Mouse (Mus musculus): ENCODE results near the gene Slc25a44. TPM values are rescaled to one million over a fixed set of nuclear protein-coding genes. Genes with fewer than 3 reads are reported as not detected.

The Slc25a44 gene
- polyA plus RNA-seq, 1 experiment from 2014 or later = 31.1 TPM

DNA sequence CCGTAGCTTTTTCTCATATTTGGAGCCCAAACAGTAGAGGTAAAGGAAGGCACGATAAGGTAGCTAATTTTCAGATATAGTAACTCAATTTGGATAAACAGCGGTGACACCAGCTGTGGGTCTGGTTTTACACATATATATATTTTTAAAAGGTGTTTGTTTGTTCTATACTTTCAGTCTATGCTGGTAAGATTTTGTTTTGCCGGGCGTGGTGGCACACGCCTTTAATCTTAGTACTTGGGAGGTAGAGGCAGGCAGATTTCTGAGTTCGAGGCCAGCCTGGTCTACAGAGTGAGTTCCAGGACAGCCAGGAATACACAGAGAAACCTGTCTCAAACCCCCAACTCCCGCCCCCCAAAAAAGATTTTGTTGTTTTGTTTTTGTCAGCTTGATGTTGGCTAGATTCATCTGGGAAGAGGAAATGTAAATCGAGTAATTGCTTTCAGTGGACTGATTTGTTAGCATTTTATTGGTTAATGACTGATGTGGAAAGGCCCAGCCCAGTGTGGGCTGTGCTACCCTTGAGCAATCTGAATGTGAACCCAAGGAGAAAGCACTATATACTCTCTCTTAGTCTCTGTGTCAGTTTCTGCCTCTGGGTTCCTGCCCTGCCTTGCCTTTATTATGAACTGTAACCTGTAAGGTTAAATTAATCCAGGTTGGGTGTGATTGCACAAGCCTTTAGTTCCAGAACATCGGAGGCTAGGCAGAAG lies 925 bp upstream of the Slc25a44 start:
- H3K27me3 ChIP-seq = no peaks in the 10 kb centered on the region
- H3K27ac ChIP-seq (replicated peaks) = no peak overlapping the region
- 0 out of 2 replicates have a peak overlapping the region, but pooled peaks have one; percentile 79 for H3K4me3 ChIP-seq
- no peak for ATAC-seq (ENCODE audit: low read depth)
- H3K4me1 ChIP-seq (replicated peaks) = peaks cover 33% of the 10 kb centered on the region
- peaks cover 5% of the 10 kb centered on the region for H3K36me3 ChIP-seq
- no peak overlapping the region for H3K4me2 ChIP-seq
- peak overlapping the region; percentile 18; the same call in 1 of the 2 replicates for H3K9ac ChIP-seq
- 82% methylated on average over 10 of the region's 10 CpGs for WGBS
- H3K9me3 ChIP-seq = no peaks in the 10 kb centered on the region

DNA sequence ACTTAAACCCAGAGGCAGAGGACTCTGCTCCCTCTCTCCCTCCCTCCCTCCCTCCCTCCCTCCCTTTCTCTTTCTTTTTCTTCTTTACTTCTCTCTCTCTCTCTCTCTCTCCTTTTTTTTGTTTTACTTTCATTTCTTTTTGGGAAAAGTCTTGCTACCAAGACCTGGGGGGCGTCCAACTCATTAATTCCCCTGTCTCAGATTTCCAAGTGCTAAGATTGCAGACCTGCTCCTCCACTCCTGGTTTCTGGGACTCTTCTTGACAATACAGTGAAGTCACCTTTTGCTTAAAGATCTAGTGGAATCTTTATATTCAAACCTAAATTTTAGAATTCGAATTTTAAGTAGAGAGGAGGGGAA lies 371 bp upstream of the Slc25a44 start:
- Histone ChIP-seq H3K4me2 (peak overlapping the region; percentile 75), H3K9ac (peak overlapping the region; percentile 18; the same call in 1 of the 2 replicates), H3K4me1 (replicated peaks) (peaks cover 33% of the 10 kb centered on the region), H3K9me3 (no peaks in the 10 kb centered on the region), H3K27me3 (no peaks in the 10 kb centered on the region), H3K36me3 (peaks cover 11% of the 10 kb centered on the region), H3K4me3 (peak overlapping the region; percentile 79; the same call in 1 of the 2 replicates), H3K27ac (replicated peaks) (no peak overlapping the region)
- no peak for ATAC-seq (ENCODE audit: low read depth)
- WGBS = 10% methylated on average over 2 of the region's 2 CpGs

DNA sequence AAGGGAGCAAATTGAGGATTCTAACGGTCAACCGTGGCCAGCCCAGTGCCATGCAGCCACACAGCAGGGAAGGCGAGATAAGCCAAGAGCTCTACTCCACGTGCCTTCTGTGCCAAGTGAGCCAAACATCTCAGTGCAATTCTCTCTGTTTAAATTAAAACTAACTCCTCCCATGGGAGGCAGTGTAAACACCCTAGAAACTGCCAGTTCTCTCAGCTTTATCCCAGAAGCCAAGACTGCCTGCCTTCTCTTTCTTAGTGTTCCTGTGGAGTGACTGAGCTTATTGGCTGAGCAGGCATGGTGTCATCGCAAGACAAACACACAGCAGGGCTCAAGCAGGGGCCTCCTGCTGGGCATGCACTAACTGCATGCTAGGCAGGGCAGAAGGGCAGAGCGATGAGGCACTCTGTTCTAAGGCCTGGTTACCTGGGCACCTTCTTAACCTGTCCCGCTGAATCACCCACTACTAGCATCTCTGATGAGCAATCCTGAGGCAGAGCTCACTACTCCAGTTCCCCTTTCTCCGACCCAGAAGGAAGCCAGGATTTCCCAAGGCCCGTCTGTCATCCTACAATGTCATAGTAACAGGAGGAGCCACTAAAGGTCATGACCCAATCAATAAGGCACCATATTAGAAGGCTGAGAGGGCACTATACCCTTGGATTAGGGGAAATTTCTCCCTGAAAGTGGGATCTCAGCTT lies 2.8 kb downstream of the Slc25a44 start:
- 32% methylated on average over 9 of the region's 9 CpGs for WGBS
- no peaks in the 10 kb centered on the region for H3K27me3 ChIP-seq
- no peak overlapping the region for H3K4me3 ChIP-seq
- H3K9ac ChIP-seq = peak overlapping the region; percentile 55; the same call in 1 of the 2 replicates
- H3K4me1 ChIP-seq (replicated peaks) = peaks cover 54% of the 10 kb centered on the region
- peak overlapping the region; percentile 30 for H3K4me2 ChIP-seq
- ATAC-seq (ENCODE audit: low read depth) = no peak
- H3K36me3 ChIP-seq = peaks cover 42% of the 10 kb centered on the region
- H3K9me3 ChIP-seq = no peaks in the 10 kb centered on the region
- peak overlapping the region; percentile 35; the same call in 1 of the 2 replicates for H3K27ac ChIP-seq (replicated peaks)

DNA sequence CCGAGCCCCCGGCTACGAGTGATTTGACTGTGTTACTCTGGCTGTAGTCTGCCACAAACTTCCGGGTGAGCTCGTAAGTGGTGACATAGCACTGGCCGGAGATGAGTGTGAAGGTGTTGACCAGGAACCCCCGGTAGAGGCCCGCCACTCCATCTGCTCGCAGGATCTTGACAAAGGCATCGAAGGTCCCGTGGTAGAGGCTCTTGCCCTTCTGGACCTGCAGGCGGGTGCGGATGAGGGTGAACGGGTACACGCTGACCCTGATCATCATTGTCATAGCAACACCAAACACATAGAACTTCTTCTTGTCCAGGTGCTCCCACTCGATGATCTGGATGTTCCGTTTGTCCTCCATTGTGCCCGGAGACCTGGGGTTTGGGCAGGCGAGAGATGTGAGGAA lies 4.2 kb downstream of the Slc25a44 start:
- H3K36me3 ChIP-seq = peaks cover 56% of the 10 kb centered on the region
- no peak overlapping the region for H3K27ac ChIP-seq (replicated peaks)
- no peak for ATAC-seq (ENCODE audit: low read depth)
- WGBS = 93% methylated on average over 19 of the region's 19 CpGs
- H3K4me2 ChIP-seq = no peak overlapping the region
- H3K4me1 ChIP-seq (replicated peaks) = peaks cover 54% of the 10 kb centered on the region
- H3K9me3 ChIP-seq = no peaks in the 10 kb centered on the region
- H3K9ac ChIP-seq = no peak overlapping the region
- H3K27me3 ChIP-seq = no peaks in the 10 kb centered on the region
- H3K4me3 ChIP-seq = no peak overlapping the region

DNA sequence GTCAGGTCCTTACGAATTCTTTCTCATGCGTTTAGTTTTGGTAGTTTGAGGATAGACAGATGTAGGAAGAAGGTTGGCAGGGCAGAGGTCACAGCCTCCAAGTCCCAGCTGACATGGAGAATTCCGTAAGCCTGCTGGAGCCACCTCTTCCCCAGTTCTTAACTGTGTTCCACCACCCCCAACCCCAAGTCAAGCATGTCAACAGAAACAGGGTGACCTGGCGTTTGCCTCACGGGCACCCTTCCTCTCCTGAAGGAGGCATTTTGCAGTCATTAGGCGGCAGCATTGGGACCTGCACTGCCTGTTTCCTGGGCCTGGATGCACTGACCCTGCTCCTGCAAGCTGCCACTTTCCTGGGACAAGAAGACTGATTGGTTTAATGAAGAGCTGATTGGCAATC lies 6.9 kb downstream of the Slc25a44 start:
- H3K4me1 ChIP-seq (replicated peaks) = peaks cover 39% of the 10 kb centered on the region
- no peak for ATAC-seq (ENCODE audit: low read depth)
- H3K27ac ChIP-seq (replicated peaks) = no peak overlapping the region
- H3K9me3 ChIP-seq = no peaks in the 10 kb centered on the region
- H3K4me3 ChIP-seq = no peak overlapping the region
- peaks cover 83% of the 10 kb centered on the region for H3K36me3 ChIP-seq
- H3K27me3 ChIP-seq = no peaks in the 10 kb centered on the region
- H3K9ac ChIP-seq = 0 out of 2 replicates have a peak overlapping the region, but pooled peaks have one; percentile 17
- no peak overlapping the region for H3K4me2 ChIP-seq
- 89% methylated on average over 6 of the region's 6 CpGs for WGBS

DNA sequence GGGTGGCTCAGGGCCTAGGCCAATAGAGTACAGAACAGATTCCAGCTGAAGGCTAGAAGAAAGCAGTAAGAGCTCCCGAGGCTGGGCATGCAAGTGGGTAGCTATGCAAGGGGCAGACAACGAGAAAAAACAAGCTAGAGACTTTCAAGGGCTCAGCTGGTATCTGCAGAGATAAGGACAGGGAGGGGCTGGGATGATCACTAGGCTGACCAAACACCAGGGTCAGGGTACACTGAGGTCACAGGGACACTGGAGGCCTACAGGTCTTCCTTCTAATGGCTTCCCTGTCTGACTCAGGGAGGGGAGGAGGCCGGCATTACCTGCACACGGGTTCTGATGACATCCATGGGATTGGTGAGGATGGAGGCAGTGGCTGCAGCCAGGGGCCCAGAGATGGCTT lies 9.3 kb downstream of the Slc25a44 start:
- peaks cover 97% of the 10 kb centered on the region for H3K36me3 ChIP-seq

DNA sequence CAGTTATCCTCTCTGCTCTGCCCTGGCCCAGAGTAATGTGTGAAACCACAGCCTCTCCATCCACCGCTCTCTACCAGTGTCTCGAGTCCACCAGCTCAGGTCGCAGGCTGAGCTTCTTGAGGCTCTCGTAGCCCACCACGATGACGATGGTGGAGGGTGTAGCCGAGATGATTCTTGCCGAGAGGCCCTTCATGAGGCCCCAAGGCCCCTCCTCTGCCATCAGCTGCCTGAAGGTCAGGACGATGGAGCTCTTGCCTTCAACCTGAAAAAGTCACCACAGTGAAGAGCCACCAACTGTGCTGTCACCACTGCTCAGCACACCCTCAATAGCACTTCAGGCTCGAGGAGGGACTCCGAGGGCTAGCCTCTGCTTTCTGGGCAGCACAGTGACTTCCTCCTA lies 12.3 kb downstream of the Slc25a44 start:
- no peak for ATAC-seq (ENCODE audit: low read depth)
- Histone ChIP-seq H3K27me3 (no peaks in the 10 kb centered on the region), H3K4me3 (no peak overlapping the region), H3K27ac (replicated peaks) (no peak overlapping the region), H3K4me2 (no peak overlapping the region), H3K9me3 (no peaks in the 10 kb centered on the region), H3K9ac (no peak overlapping the region), H3K4me1 (replicated peaks) (peaks cover 25% of the 10 kb centered on the region), H3K36me3 (peaks cover 66% of the 10 kb centered on the region)
- WGBS = 90% methylated on average over 11 of the region's 11 CpGs

More for the DNA sequence above, 9.3 kb downstream of the Slc25a44 start:
- 89% methylated on average over 4 of the region's 4 CpGs for WGBS
- peaks cover 25% of the 10 kb centered on the region for H3K4me1 ChIP-seq (replicated peaks)
- ATAC-seq (ENCODE audit: low read depth) = no peak
- no peaks in the 10 kb centered on the region for H3K27me3 ChIP-seq
- H3K9ac ChIP-seq = no peak overlapping the region
- H3K4me3 ChIP-seq = no peak overlapping the region
- no peak overlapping the region for H3K4me2 ChIP-seq
- H3K27ac ChIP-seq (replicated peaks) = no peak overlapping the region
- no peaks in the 10 kb centered on the region for H3K9me3 ChIP-seq

DNA sequence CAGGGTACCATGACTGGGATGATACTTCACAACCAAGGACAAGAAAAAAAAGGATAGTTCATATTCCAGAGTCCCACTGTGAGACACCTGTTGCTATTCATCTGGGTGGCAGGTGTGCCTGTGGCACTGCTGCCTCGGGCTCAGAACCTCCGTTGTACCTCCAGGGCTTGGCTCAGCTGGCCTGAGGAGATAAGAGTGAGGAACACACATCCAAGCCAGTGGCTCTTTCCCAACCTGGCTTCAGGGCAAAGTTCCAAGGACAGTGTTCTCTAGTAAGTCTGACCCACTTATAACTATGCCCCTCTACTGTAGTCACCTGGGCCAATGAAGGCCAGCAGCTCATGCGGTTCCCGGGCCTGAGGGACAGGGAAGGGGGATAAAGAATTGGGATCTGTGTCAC lies 13.3 kb downstream of the Slc25a44 start:
- Histone ChIP-seq H3K4me3 (no peak overlapping the region), H3K4me1 (replicated peaks) (peaks cover 27% of the 10 kb centered on the region), H3K36me3 (peaks cover 57% of the 10 kb centered on the region), H3K27ac (replicated peaks) (no peak overlapping the region), H3K27me3 (no peaks in the 10 kb centered on the region), H3K9ac (no peak overlapping the region), H3K4me2 (no peak overlapping the region), H3K9me3 (no peaks in the 10 kb centered on the region)
- 89% methylated on average over 4 of the region's 4 CpGs for WGBS
- ATAC-seq (ENCODE audit: low read depth) = no peak

DNA sequence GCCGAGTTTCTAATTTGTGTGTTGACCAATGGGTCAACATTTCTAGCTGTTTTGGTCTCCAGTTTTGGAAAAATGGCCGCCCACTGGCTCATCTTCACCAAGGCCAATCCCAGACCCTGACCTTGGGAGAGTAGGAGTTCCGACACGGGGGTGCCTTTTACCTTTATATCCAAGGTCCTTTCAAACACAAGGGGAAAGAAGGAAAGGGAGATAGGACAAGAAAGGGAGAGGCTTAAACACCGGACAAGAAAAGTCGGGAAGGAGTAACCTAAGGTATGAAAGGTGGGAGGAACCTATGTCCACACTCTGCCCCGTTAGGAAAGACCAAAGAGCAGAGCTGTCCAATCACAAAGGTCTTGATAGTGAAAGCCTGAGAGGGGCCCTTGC lies 14.3 kb downstream of the Slc25a44 start:
- no peaks in the 10 kb centered on the region for H3K9me3 ChIP-seq
- H3K4me1 ChIP-seq (replicated peaks) = peaks cover 27% of the 10 kb centered on the region
- 26% methylated on average over 7 of the region's 7 CpGs for WGBS
- peaks cover 46% of the 10 kb centered on the region for H3K36me3 ChIP-seq
- no peaks in the 10 kb centered on the region for H3K27me3 ChIP-seq
- ATAC-seq (ENCODE audit: low read depth) = no peak
- H3K9ac ChIP-seq = peak overlapping the region; percentile 86
- peak overlapping the region; percentile 69 for H3K4me2 ChIP-seq
- peak overlapping the region; percentile 90 for H3K27ac ChIP-seq (replicated peaks)
- peak overlapping the region; percentile 63 for H3K4me3 ChIP-seq

DNA sequence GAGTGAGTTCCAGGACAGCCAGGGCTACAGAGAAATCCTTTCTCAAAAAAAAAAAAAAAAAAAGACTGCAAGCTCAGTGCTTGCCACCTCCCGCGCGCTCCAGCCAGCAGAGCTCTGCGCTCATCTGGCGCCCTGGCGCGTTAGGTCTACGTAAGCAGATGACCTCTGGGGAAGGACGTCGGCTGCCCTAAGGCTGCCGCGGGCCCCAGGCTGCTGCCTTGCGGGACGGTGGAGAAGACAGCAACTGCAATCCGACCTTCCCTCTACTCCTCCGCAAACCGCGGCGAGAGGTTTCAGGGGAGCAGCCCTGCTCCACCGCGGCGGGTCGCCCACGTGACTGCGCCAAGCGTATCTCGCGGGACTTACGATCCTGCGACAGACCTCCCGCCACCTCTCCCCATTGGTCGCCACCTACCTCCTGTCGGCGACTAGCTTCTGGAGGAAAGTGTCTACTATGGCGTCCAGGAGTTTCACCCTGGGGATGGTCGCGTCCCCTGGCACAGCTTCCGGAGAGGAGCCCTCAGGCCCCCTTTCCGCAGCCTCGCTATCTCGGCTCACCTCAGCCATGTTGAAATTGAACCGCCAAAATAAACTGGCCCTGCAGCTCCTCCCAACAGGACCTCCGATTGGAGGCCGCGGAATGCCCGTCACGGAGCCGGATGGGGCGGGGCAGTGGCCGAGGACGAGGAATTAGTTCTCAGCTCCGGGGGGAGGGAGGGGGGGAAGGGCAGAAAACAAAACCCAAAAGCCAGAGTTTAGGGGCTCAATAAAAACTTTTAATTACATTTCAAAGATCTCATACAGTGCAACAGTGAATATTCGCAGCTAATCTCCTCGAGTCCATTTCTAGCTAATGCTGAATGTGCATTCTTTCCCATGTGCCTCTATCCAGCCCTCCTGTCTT lies 14.9 kb downstream of the Slc25a44 start, which contains the start of gene Pmf1:
Gene Pmf1 (minus strand): TSS at position 591 of the 904 bp plus-strand sequence.
- peak within 1 kb of the TSS; percentile 63 for H3K4me3 ChIP-seq
- ATAC-seq (ENCODE audit: low read depth) = peak; percentile 91
- peaks cover 40% of the 10 kb centered on the region for H3K36me3 ChIP-seq
- under 1% methylated on average over 54 of the region's 54 CpGs for WGBS
- no peaks in the 10 kb centered on the region for H3K9me3 ChIP-seq
- H3K27ac ChIP-seq (replicated peaks) = peak within 1 kb of the TSS; percentile 90
- H3K9ac ChIP-seq = peak within 1 kb of the TSS; percentile 86
- H3K4me1 ChIP-seq (replicated peaks) = peaks cover 27% of the 10 kb centered on the region
- peak within 1 kb of the TSS; percentile 69 for H3K4me2 ChIP-seq
- no peaks in the 10 kb centered on the region for H3K27me3 ChIP-seq

DNA sequence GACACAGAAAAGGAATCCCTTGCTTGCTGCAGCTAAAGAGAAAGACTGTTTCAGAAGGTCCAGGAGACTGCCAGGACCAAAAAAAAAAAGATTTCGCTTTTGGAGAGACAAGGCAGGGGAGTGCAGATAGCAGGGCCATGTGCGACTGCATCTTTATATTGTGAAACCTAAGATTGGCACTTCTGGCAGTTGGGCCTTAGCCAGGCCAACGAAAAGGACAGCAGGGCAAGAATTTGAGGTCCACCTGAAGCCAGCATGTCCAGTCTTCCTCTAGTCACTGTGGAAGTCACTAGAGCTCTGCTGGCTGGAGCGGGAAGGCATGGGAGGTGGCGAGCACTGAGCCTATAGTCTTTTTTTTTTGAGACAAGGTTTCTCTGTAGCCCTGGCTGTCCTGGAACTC lies 16.0 kb downstream of the Slc25a44 start:
- H3K36me3 ChIP-seq = peaks cover 31% of the 10 kb centered on the region
- ATAC-seq (ENCODE audit: low read depth) = no peak
- H3K27me3 ChIP-seq = no peaks in the 10 kb centered on the region
- 73% methylated on average over 5 of the region's 5 CpGs for WGBS
- no peaks in the 10 kb centered on the region for H3K9me3 ChIP-seq
- H3K9ac ChIP-seq = peak overlapping the region; percentile 86; the same call in 1 of the 2 replicates
- 0 out of 2 replicates have a peak overlapping the region, but pooled peaks have one; percentile 90 for H3K27ac ChIP-seq (replicated peaks)
- H3K4me2 ChIP-seq = peak overlapping the region; percentile 69
- peak overlapping the region; percentile 63; the same call in 1 of the 2 replicates for H3K4me3 ChIP-seq
- H3K4me1 ChIP-seq (replicated peaks) = peaks cover 27% of the 10 kb centered on the region
